Mouse (Mus musculus): ENCODE data around the gene Atp5g2. TPM values are rescaled to one million over a fixed set of nuclear protein-coding genes. Genes with fewer than 3 reads are reported as not detected.
"Not testable (repeated sequence)": the region's sequence is repeated elsewhere in the genome, so short reads cannot be mapped to it uniquely, and the experiment has no call there.

Gene Atp5g2
- total and polyA plus RNA-seq, 2 experiments from 2014 or later, result 60.5 to 148 TPM

DNA sequence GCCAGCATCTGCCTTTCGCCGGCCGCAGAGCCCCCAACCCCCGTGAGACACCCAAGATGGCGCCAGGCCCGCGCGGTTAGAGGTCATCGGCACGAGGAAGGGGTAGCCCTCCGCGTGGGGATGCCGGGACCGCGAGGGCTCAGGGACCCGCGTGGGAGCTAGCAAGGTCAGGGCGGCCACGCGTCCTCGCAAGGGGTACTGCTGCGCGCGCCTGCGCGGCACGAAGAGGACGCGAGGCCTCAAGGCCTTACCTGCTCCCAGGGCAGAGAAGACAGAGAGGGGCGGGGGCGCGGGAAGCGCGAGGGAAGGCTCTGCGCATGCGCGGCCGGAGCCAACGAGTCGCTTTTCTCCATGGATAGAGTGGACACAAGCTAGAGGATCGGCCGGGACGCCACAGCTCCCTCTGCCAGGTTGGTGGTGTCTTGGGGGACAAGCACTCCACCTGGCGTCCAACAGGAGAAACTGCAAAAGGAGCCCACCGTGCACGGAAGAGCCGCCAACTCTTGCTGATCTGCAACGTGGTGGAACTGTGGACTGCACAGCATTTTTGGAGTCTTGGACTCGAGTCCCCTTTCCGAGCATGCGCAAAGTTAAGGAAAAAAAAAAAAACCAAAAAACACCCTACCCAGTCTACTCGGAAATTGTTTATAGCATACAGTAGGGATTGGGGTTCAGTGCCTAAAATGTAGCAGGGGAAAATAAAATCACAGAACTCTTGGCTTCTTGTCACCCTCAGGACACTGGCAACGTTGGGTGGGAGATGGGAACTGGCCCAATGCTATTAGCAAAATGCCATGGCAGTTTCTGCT lies 1.2 kb downstream of the Atp5g2 start:
- peak; percentile 94 for ATAC-seq
- WGBS, result under 1% methylated on average over 53 of the region's 53 CpGs
- TF ChIP-seq CTCF (IDR thresholded peaks at IDR 0.05; ENCODE audit: low read depth), result peak; percentile 100
- Histone ChIP-seq H3K27ac (peak overlapping the region; percentile 99), H3K36me3 (ENCODE audit: insufficient read depth, low read length) (peaks cover 13% of the 10 kb centered on the region; the same call in 1 of the 2 replicates), H3K9me3 (ENCODE audit: low read length) (no peaks in the 10 kb centered on the region), H3K4me3 (ENCODE audit: low read length) (peak overlapping the region; percentile 61), H3K4me1 (ENCODE audit: insufficient read depth, low read length) (peaks cover 19% of the 10 kb centered on the region), H3K4me2 (ENCODE audit: low read depth, low read length) (peak overlapping the region; percentile 84), H3K9ac (replicated peaks; ENCODE audit: low read length) (peak overlapping the region; percentile 90), H3K27me3 (ENCODE audit: insufficient read depth, low read length) (no peaks in the 10 kb centered on the region)
- peak; percentile 99 for DNase-seq (ENCODE audit: low spot score)

DNA sequence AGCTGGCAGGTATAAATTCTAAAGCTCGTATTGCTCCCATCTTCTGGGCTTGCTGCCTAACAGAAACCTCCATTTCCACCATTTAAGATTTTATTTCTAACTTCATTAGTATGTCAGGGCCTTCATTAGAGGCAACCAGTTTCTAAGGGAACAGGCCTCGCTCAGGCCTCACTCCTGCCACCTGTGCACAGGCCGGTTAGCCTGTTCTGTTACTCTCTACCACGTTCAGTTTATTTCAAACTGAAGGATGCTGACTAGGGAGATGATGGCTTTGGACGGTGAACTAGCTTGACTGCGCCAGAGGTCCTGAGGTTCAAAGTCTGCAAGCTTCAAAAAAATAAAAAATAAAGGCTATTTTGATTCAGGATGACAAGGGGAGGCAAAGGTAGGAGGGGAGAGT lies 1.9 kb downstream of the Atp5g2 start:
- Histone ChIP-seq H3K27me3 (ENCODE audit: insufficient read depth, low read length) (no peaks in the 10 kb centered on the region), H3K36me3 (ENCODE audit: insufficient read depth, low read length) (peaks cover 13% of the 10 kb centered on the region; the same call in 1 of the 2 replicates), H3K9me3 (ENCODE audit: low read length) (no peaks in the 10 kb centered on the region), H3K27ac (peak overlapping the region; percentile 95), H3K9ac (replicated peaks; ENCODE audit: low read length) (peak overlapping the region; percentile 90), H3K4me2 (ENCODE audit: low read depth, low read length) (peak overlapping the region; percentile 83), H3K4me1 (ENCODE audit: insufficient read depth, low read length) (peaks cover 19% of the 10 kb centered on the region), H3K4me3 (ENCODE audit: low read length) (peak overlapping the region; percentile 61)
- 10% methylated on average over 6 of the region's 6 CpGs for WGBS
- ATAC-seq, result no peak
- TF ChIP-seq CTCF (IDR thresholded peaks at IDR 0.05; ENCODE audit: low read depth), result no peak
- peak; percentile 31 for DNase-seq (ENCODE audit: low spot score)

DNA sequence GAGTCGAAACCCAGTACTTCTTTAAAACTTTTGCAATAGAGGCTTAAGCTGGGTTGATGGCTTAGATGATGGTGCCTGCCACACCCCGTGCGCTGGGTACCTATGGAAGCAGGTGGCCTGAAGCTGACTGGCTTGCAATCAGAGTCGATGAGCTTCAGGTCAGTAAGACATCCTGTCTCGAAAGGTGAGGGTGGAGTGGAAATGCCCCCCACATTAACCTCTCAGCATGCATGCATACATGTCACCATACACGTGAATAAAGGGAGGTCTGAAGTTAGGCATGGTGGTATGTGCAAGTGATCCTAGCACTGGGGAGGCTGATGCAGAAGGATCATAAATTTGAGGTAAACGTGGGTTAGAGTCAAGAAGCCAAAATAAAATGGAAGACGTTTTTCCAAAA lies 2.6 kb downstream of the Atp5g2 start:
- H3K4me1 ChIP-seq (ENCODE audit: insufficient read depth, low read length), result peaks cover 19% of the 10 kb centered on the region
- DNase-seq (ENCODE audit: low spot score), result no peak
- no peak for TF ChIP-seq CTCF (IDR thresholded peaks at IDR 0.05; ENCODE audit: low read depth)
- peaks cover 14% of the 10 kb centered on the region for H3K36me3 ChIP-seq (ENCODE audit: insufficient read depth, low read length)
- ATAC-seq, result no peak
- H3K27ac ChIP-seq, result 0 out of 2 replicates have a peak overlapping the region, but pooled peaks have one; percentile 95
- H3K9ac ChIP-seq (replicated peaks; ENCODE audit: low read length), result no peak overlapping the region
- H3K9me3 ChIP-seq (ENCODE audit: low read length), result no peaks in the 10 kb centered on the region
- H3K4me3 ChIP-seq (ENCODE audit: low read length), result no peak overlapping the region; the same call in 1 of the 2 replicates
- H3K27me3 ChIP-seq (ENCODE audit: insufficient read depth, low read length), result no peaks in the 10 kb centered on the region
- peak overlapping the region; percentile 83 for H3K4me2 ChIP-seq (ENCODE audit: low read depth, low read length)
- 86% methylated on average over 8 of the region's 8 CpGs for WGBS

DNA sequence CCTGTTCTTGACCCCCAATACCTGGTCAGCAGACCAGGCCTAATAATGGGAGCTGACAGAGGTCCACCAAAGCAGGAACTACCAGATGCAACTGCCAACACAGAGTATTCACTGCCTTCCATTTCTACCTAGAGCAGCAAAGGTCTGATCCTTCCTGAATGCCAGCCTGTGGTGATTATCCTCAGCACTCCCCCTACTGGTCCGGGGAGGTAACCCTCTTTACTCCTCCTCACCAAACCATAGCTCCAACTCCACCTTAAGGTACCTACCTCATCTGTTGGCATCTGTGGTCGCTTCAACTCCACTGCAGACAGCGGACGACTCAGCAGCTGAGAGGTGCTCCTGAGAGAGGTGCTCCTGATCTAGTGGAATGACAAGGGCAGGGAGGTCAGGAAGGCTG lies 6.7 kb downstream of the Atp5g2 start:
- no peaks in the 10 kb centered on the region for H3K27me3 ChIP-seq (ENCODE audit: insufficient read depth, low read length)
- DNase-seq (ENCODE audit: low spot score) (peak; percentile 51), ATAC-seq (no peak)
- no peak overlapping the region for H3K27ac ChIP-seq
- no peak overlapping the region for H3K4me2 ChIP-seq (ENCODE audit: low read depth, low read length)
- no peaks in the 10 kb centered on the region for H3K9me3 ChIP-seq (ENCODE audit: low read length)
- peaks cover 37% of the 10 kb centered on the region for H3K36me3 ChIP-seq (ENCODE audit: insufficient read depth, low read length)
- H3K9ac ChIP-seq (replicated peaks; ENCODE audit: low read length), result no peak overlapping the region
- peak; percentile 79 for TF ChIP-seq CTCF (IDR thresholded peaks at IDR 0.05; ENCODE audit: low read depth)
- 53% methylated on average over 4 of the region's 4 CpGs for WGBS
- H3K4me1 ChIP-seq (ENCODE audit: insufficient read depth, low read length), result peaks cover 7% of the 10 kb centered on the region; the same call in 1 of the 2 replicates
- H3K4me3 ChIP-seq (ENCODE audit: low read length), result no peak overlapping the region

DNA sequence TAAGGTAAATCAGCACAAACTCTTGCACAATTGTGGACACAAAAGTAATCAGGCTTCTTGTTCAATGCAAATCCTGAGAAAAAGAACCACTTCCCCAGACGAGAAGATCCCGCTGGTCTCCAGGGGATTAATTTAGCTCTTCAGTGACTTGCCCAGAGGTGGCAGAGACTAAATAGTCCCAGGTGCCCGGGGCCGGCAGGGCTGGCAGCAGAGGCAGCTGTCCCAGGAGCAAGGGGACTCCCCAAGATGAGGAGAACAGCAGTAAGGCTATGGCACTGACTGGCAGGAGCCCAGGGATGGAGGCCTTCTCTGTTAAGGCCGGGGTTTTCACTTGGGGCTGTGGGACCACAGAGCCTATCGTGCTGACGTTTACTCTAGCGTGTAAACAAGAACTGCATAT lies 8.3 kb downstream of the Atp5g2 start:
- Histone ChIP-seq H3K9ac (replicated peaks; ENCODE audit: low read length) (no peak overlapping the region), H3K9me3 (ENCODE audit: low read length) (no peaks in the 10 kb centered on the region), H3K36me3 (ENCODE audit: insufficient read depth, low read length) (peaks cover 37% of the 10 kb centered on the region), H3K4me3 (ENCODE audit: low read length) (no peak overlapping the region), H3K27ac (no peak overlapping the region), H3K27me3 (ENCODE audit: insufficient read depth, low read length) (no peaks in the 10 kb centered on the region), H3K4me2 (ENCODE audit: low read depth, low read length) (no peak overlapping the region), H3K4me1 (ENCODE audit: insufficient read depth, low read length) (no peaks in the 10 kb centered on the region)
- no peak for DNase-seq (ENCODE audit: low spot score)
- no peak for TF ChIP-seq CTCF (IDR thresholded peaks at IDR 0.05; ENCODE audit: low read depth)
- no peak for ATAC-seq
- 85% methylated on average over 8 of the region's 8 CpGs for WGBS

DNA sequence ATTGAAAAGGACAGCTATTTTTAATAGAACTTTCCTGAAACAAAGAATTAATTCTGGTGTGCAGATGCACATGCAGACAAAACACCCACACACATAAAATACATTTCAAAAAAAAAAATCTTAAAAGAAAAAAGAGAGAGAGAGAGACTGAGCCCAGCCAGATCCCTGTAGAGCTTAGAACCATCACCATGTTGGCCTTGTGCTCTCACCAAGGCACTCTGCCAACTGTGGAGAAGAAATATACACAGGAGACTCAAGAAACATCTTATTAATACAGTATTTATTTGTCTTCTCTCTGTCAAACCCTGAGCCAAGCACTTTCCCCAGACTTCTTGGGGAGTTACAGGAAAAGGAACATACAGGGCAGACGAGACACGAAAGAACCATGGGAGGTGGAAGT lies 9.6 kb downstream of the Atp5g2 start:
- not testable (repeated sequence) for H3K9me3 ChIP-seq (ENCODE audit: low read length); DNase-seq (ENCODE audit: low spot score); H3K27ac ChIP-seq; H3K4me2 ChIP-seq (ENCODE audit: low read depth, low read length); H3K9ac ChIP-seq (replicated peaks; ENCODE audit: low read length); H3K27me3 ChIP-seq (ENCODE audit: insufficient read depth, low read length); H3K4me3 ChIP-seq (ENCODE audit: low read length); ATAC-seq; H3K4me1 ChIP-seq (ENCODE audit: insufficient read depth, low read length)
- peaks cover 37% of the 10 kb centered on the region for H3K36me3 ChIP-seq (ENCODE audit: insufficient read depth, low read length)
- WGBS, result no CpG with 5 or more reads among the region's 2 CpGs

DNA sequence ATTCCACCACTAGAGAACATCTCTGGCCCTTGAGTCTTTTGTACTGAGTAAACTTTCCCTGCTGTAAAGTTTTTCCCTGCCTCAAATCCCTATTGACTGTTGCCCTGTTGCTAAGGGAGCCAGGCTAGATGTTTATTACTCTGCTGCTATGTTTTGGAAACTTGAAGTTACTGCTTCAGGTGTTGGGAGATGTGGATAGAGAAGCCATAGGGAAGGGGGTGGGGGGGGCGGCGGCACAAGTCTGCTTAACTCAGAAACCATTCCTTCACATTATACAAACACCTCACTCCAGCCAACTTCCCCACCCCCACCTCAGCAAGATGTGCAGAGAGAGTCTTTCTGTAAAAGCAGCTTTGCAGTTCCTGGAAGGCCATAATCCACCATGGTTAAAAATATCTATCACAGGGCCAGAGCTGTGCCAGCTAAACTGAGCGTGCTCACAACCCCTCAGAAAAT lies 14.2 kb downstream of the Atp5g2 start:
- DNase-seq (ENCODE audit: low spot score) (no peak), ATAC-seq (no peak)
- no peak overlapping the region for H3K9ac ChIP-seq (replicated peaks; ENCODE audit: low read length)
- TF ChIP-seq CTCF (IDR thresholded peaks at IDR 0.05; ENCODE audit: low read depth), result no peak
- peak overlapping the region; percentile 65; the same call in 1 of the 2 replicates for H3K27ac ChIP-seq
- WGBS, result 63% methylated on average over 3 of the region's 3 CpGs
- no peak overlapping the region for H3K4me3 ChIP-seq (ENCODE audit: low read length)
- no peaks in the 10 kb centered on the region for H3K9me3 ChIP-seq (ENCODE audit: low read length)
- H3K36me3 ChIP-seq (ENCODE audit: insufficient read depth, low read length), result peaks cover 10% of the 10 kb centered on the region
- H3K4me2 ChIP-seq (ENCODE audit: low read depth, low read length), result no peak overlapping the region
- H3K4me1 ChIP-seq (ENCODE audit: insufficient read depth, low read length), result 0 out of 2 replicates have a peak, but pooled peaks cover 3% of the 10 kb centered on the region
- no peaks in the 10 kb centered on the region for H3K27me3 ChIP-seq (ENCODE audit: insufficient read depth, low read length)

Measured in hindbrain, postnatal 0 days (tissue).